Comparison of ENCODE assay signal across 15 mouse cellular contexts in genomic region chr5:141295240-141295639, GRCm38 (mm10). TPM values are rescaled to one million over a fixed set of nuclear protein-coding genes. Genes with fewer than 3 reads are reported as not detected.
DNase-seq lines count a peak whose midpoint lies in the region; ATAC-seq lines count a peak whose summit lies in the region.
"Had no signal": no experiment of that assay in that cellular context is flagged by ENCODE, and none has a peak within 500 bp of the region (broad histone marks: within the 10 kb centered on the region; RNA-seq: fewer than 3 reads in every experiment).

No protein-coding gene starts in this region.

- no peak overlapping the region for H3K9ac ChIP-seq in liver, embryonic 11.5 days (ENCODE audit: low read depth, low read length)
- H3K9ac ChIP-seq: embryonic facial prominence, embryonic 15.5 days; heart, embryonic 15.5 days; kidney, embryonic 15.5 days; liver, embryonic 15.5 days had no signal

- no peak overlapping the region for H3K4me2 ChIP-seq in liver, embryonic 11.5 days
- H3K4me2 ChIP-seq: embryonic facial prominence, embryonic 15.5 days; heart, embryonic 15.5 days; kidney, embryonic 15.5 days; liver, embryonic 15.5 days had no signal

- H3K4me1 ChIP-seq in liver, embryonic 11.5 days (replicated peaks; ENCODE audit: control insufficient read depth, insufficient read depth, low read length), result no peaks in the 10 kb centered on the region
- H3K4me1 ChIP-seq: embryonic facial prominence, embryonic 15.5 days; heart, embryonic 15.5 days; kidney, embryonic 15.5 days; liver, embryonic 15.5 days had no signal

- no peak overlapping the region for H3K27ac ChIP-seq in liver, embryonic 11.5 days (ENCODE audit: low read depth, low read length)
- H3K27ac ChIP-seq: embryonic facial prominence, embryonic 15.5 days; heart, embryonic 15.5 days; kidney, embryonic 15.5 days; liver, embryonic 15.5 days had no signal

- intact Hi-C loops in left cerebral cortex, postnatal 10 days (cut with DNase I), result no loop called here

- H3K36me3 ChIP-seq in liver, embryonic 11.5 days (ENCODE audit: control insufficient read depth, insufficient read depth, low read length), result no peaks in the 10 kb centered on the region
- H3K36me3 ChIP-seq: embryonic facial prominence, embryonic 15.5 days; heart, embryonic 15.5 days; kidney, embryonic 15.5 days; liver, embryonic 15.5 days had no signal

- H3K27me3 ChIP-seq in liver, embryonic 11.5 days (replicated peaks; ENCODE audit: control insufficient read depth, insufficient read depth, low read length), result no peaks in the 10 kb centered on the region
- H3K27me3 ChIP-seq: embryonic facial prominence, embryonic 15.5 days; heart, embryonic 15.5 days; kidney, embryonic 15.5 days; liver, embryonic 15.5 days had no signal

- no peaks in the 10 kb centered on the region for H3K9me3 ChIP-seq in liver, embryonic 11.5 days (ENCODE audit: control insufficient read depth, low read length)
- H3K9me3 ChIP-seq: embryonic facial prominence, embryonic 15.5 days; heart, embryonic 15.5 days; kidney, embryonic 15.5 days; liver, embryonic 15.5 days had no signal

- no peak overlapping the region for H3K4me3 ChIP-seq in liver, embryonic 11.5 days (ENCODE audit: low read depth, low read length)
- H3K4me3 ChIP-seq: embryonic facial prominence, embryonic 15.5 days; heart, embryonic 15.5 days; kidney, embryonic 15.5 days; liver, embryonic 15.5 days had no signal

- ATAC-seq in liver, embryonic 11.5 days (replicated peaks; ENCODE audit: low FRiP score), result no peak
- ATAC-seq: midbrain, embryonic 16.5 days had no signal

- WGBS in liver, embryonic 11.5 days, result 78% methylated on average over 7 of the region's 7 CpGs

- DNase-seq in left cerebral cortex, adult 18-20 months (ENCODE audit: low spot score in 2 of 2), result peak; percentile 8 to 27
- DNase-seq in left cerebral cortex, postnatal 10 days (ENCODE audit: extremely low spot score in 1 of 2, low spot score in 2 of 2), result no peak
- DNase-seq in layer of hippocampus, adult 18-20 months (ENCODE audit: low spot score in 2 of 2), result peak; percentile 28 to 68
- DNase-seq in layer of hippocampus, adult 8-10 months (ENCODE audit: low spot score in 2 of 2), result peak; percentile 23 to 55
- peak; percentile 17 for DNase-seq in lung, postnatal 10 days
- DNase-seq in liver, embryonic 11.5 days (ENCODE audit: low spot score), result no peak
- no peak for DNase-seq in heart, adult 9 months (ENCODE audit: low spot score in 2 of 2)
- DNase-seq in Muller cell, postnatal 12 days (ENCODE audit: inconsistent ontology term), result no peak
- DNase-seq: cerebellum, adult 9-10 months; heart, adult 11 months had no signal

RNA-seq across cellular contexts. Expression of gene Sdk1, which starts 54.0 kb away (rescaled TPM):
- 1 to 10 TPM; 9.3 to 10.0 TPM for total RNA-seq in left cerebral cortex, adult 18-20 months (2021)
- 10 to 100 TPM; 13.0 to 15.3 TPM for total RNA-seq in left cerebral cortex, postnatal 10 days (2021)
- total RNA-seq in layer of hippocampus, adult 18-20 months (2021), result 1 to 10 TPM; 5.4 to 5.7 TPM
- 1 to 10 TPM; 3.7 to 8.1 (median 5.6) TPM for total RNA-seq in layer of hippocampus, adult 8-10 months (2022)
- polyA plus RNA-seq in liver, embryonic 11.5 days (2014; fragmentation: Nextera tagmentation; extraction: Ambion mirVana), result 0.31 and 0.53 TPM in 2 replicates

Comparison
In these comparisons a context has a peak if more than half of its experiments do, and no peak if none do; other contexts are left out.
1. DNase-seq: peak in left cerebral cortex, adult 18-20 months (2 of 2), layer of hippocampus, adult 18-20 months (2 of 2), layer of hippocampus, adult 8-10 months (2 of 2) and lung, postnatal 10 days (single experiment); none in left cerebral cortex, postnatal 10 days (0 of 2), liver, embryonic 11.5 days (single experiment), heart, adult 9 months (0 of 2) and Muller cell, postnatal 12 days (single experiment).